Mouse (Mus musculus) left cerebral cortex, postnatal 25 days (tissue): ENCODE results near the gene Dclk2. TPM values are rescaled to one million over a fixed set of nuclear protein-coding genes. Genes with fewer than 3 reads are reported as not detected.

Experiments used
- DNase-seq, 2 experiments: peaks; one replicate each; pipeline ENCODE4 v3.0.0; 2022; ENCODE audit warnings: low spot score in 2 of 2, mixed read lengths in 1 of 2
- intact Hi-C: fragments of 180-260 bp; cut with DNase I; formaldehyde crosslinking; loops from one replicate; pipeline ENCODE4 v1.15.1; 2025
- total RNA-seq, 2 experiments: library from RNA; stranded (reverse); gene quantifications; 2 replicates each; pipeline ENCODE4 v1.2.3; 2021

Dclk2 gene
- total RNA-seq, 2 experiments from 2014 or later: 59.2 to 62.0 TPM

GRCm38 (mm10) chr3:86898366-86898765, 22.3 kb downstream of the Dclk2 start:
- DNase-seq: no peak
- intact Hi-C loops: no loop called here

- intact Hi-C loops: no loop called here
- peak in 1 of 2 experiments; percentile 24 for DNase-seq
Measured at GRCm38 (mm10) chr3:86897551-86897950, 23.1 kb downstream of the Dclk2 start.

- DNase-seq: peak in 1 of 2 experiments; percentile 77
- intact Hi-C loops: no loop called here
Measured at GRCm38 (mm10) chr3:86897066-86897465, 23.6 kb downstream of the Dclk2 start.

- no peak for DNase-seq
- intact Hi-C loops: no loop called here
Measured at GRCm38 (mm10) chr3:86894491-86894890, 26.2 kb downstream of the Dclk2 start.

- DNase-seq: no peak
- intact Hi-C loops: no loop called here
Measured at GRCm38 (mm10) chr3:86887512-86887911, 33.1 kb downstream of the Dclk2 start.

- intact Hi-C loops: no loop called here
- DNase-seq: peak in 1 of 2 experiments; percentile 59
Measured at GRCm38 (mm10) chr3:86885180-86885579, 35.5 kb downstream of the Dclk2 start.

- intact Hi-C loops: no loop called here
Measured at GRCm38 (mm10) chr3:86884481-86884880, 36.2 kb downstream of the Dclk2 start.

GRCm38 (mm10) chr3:86883985-86884384, 36.7 kb downstream of the Dclk2 start:
- no peak for DNase-seq
- intact Hi-C loops: no loop called here

More at GRCm38 (mm10) chr3:86884481-86884880, 36.2 kb downstream of the Dclk2 start:
- no peak for DNase-seq

- no peak for DNase-seq
- intact Hi-C loops: no loop called here
Measured at GRCm38 (mm10) chr3:86875912-86876311, 44.7 kb downstream of the Dclk2 start.

GRCm38 (mm10) chr3:86873092-86873600, 47.5 kb downstream of the Dclk2 start:
- intact Hi-C loops: loop anchor here (5.0 kb wide), 1 partner anchor 66 kb away; no protein-coding TSS in a partner anchor
- DNase-seq: peak in 1 of 2 experiments; percentile 30

- intact Hi-C loops: loop anchor here (5.0 kb wide), 1 partner anchor 64 kb away; no protein-coding TSS in a partner anchor
- no peak for DNase-seq
Measured at GRCm38 (mm10) chr3:86870952-86871351, 49.7 kb downstream of the Dclk2 start.

GRCm38 (mm10) chr3:86870411-86870810, 50.2 kb downstream of the Dclk2 start:
- peak in 1 of 2 experiments; percentile 80 for DNase-seq
- intact Hi-C loops: loop anchor here (5.0 kb wide), 1 partner anchor 63 kb away; no protein-coding TSS in a partner anchor

GRCm38 (mm10) chr3:86868721-86869120, 51.9 kb downstream of the Dclk2 start:
- no peak for DNase-seq
- intact Hi-C loops: no loop called here

GRCm38 (mm10) chr3:86863327-86864008, 57.2 kb downstream of the Dclk2 start:
- no peak for DNase-seq
- intact Hi-C loops: no loop called here

- intact Hi-C loops: no loop called here
- DNase-seq: peak; percentile 41 to 55
Measured at GRCm38 (mm10) chr3:86862939-86863311, 57.7 kb downstream of the Dclk2 start.

- intact Hi-C loops: no loop called here
- no peak for DNase-seq
Measured at GRCm38 (mm10) chr3:86862245-86862938, 58.3 kb downstream of the Dclk2 start.

- DNase-seq: no peak
- intact Hi-C loops: no loop called here
Measured at GRCm38 (mm10) chr3:86859791-86860190, 60.9 kb downstream of the Dclk2 start.

- intact Hi-C loops: no loop called here
- DNase-seq: no peak
Measured at GRCm38 (mm10) chr3:86858699-86859098, 62.0 kb downstream of the Dclk2 start.

- intact Hi-C loops: no loop called here
- DNase-seq: no peak
Measured at GRCm38 (mm10) chr3:86857833-86858398, 62.7 kb downstream of the Dclk2 start.

- intact Hi-C loops: no loop called here
- DNase-seq: no peak
Measured at GRCm38 (mm10) chr3:86852867-86853266, 67.8 kb downstream of the Dclk2 start.
